Mouse (Mus musculus) B cell, adult 2 months (primary cell): Measurements from ENCODE around the gene Ptpn14.
A peak's percentile ranks its signal among the peaks of the same experiment; 100 is the strongest.

Experiments
- DNase-seq, 2 experiments: peaks; one replicate each; pipeline ENCODE4 v3.0.0; 2022

Gene Ptpn14

GRCm38 (mm10) chr1:189869651-189870270, 141.7 kb downstream of the Ptpn14 start:
- peak; percentile 25 to 26 for DNase-seq

DNA sequence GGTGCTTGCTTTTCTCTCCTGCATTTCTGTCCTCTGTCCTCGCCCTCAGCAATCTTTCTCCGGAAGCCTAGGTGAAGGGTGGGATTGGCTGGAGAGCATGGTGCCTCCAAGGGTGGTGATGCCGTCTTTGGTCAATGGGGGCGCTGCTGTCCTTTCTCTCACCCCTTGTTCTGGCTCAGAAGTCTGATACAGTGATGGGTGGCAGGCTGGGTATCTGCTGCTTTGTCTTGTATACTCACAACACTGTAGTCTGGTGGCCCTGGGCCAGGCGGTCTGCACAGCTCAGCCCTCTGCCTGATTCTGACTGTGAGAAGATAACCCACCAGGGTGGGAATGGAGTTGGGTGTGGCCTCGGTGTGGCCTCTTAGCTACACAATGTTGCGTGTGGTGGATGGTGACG, 142.5 kb downstream of the Ptpn14 start:
- DNase-seq, result no peak

GRCm38 (mm10) chr1:189871625-189872024, 143.6 kb downstream of the Ptpn14 start:
- no peak for DNase-seq

- no peak for DNase-seq
These were observed 144.0 kb downstream of the Ptpn14 start for GRCm38 (mm10) chr1:189872050-189872449.

DNA sequence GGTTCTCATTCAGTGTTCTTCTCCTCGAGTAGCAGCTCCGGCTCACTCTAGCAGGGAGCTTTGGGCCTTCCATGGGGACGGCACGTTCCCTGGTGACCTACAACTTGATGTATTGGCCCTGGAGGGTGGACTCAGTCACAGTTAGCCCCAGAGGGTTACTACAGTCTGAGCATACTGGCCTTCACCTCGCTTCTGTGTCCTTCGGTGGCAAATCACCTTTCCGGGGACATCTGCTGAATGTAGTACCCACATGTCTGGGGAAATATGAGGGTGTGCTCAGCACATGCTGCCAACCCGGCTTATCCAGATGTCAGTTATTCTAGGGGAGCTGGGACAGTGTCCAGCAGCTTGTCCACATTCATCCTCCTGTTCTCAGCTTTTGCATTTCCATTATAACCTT, 145.5 kb downstream of the Ptpn14 start:
- DNase-seq, result no peak

DNA sequence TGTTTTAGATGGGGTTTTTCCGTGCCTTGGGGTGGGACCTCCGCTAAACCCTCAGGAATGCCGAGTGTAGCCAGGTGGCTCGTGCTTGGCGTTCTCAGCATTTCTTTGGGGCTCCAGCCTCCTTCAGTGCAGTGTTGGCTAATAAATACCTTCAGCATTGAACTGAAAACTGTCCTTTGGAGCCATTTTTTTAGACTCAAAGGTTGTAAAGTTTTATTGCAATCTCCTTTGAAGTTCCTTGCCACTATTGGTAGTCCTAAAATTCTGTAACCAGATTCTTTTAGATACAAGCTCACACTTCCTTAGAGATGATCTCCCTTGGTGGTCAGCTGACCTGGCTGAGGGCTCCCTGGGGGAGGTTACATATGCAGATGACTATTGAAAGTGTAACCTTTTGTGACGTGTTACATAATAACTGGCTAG, 147.4 kb downstream of the Ptpn14 start:
- DNase-seq, result no peak

DNA sequence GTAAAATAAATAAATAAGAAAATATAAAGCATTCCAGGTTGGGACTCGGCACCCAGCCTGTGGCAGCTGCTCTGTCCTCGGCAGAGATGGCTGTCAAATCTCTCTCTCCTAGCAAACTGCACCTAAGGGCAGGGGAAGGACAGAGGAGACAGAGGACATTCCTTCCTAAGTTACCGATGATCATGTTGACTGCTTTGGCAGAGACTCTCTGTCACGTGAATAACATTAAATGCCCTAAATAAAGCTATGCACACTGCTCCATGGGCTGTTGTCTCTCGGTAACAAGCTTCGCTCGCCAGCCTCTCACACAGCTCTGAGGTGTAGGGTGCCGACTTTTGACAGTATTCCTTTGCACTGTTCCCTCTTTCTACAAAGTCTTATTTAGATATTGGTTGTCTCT, 148.1 kb downstream of the Ptpn14 start:
- DNase-seq, result no peak

- DNase-seq, result no peak
These were observed 151.1 kb downstream of the Ptpn14 start for GRCm38 (mm10) chr1:189879212-189879611.

- no peak for DNase-seq
These were observed 151.9 kb downstream of the Ptpn14 start for GRCm38 (mm10) chr1:189879965-189880364.

DNA sequence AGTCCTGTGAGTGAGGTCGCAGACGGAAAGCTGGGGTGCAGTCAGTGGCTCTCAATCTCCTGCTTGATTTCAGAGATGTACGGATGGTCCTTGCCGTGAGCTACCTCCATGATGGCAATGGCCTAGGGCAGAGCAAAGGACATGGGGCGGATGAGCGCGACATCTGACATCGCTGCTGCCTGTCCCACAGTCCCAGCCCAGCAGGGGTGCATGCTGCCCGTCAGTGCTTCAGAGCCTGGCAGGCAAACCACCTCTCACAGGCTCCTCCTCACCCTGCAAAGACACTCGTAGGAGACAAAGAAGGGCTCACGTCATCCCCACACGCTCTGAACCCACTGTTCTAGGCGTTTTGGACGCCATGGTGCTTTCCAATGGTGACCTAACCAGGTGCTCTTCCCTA, 152.7 kb downstream of the Ptpn14 start:
- DNase-seq, result no peak

DNA sequence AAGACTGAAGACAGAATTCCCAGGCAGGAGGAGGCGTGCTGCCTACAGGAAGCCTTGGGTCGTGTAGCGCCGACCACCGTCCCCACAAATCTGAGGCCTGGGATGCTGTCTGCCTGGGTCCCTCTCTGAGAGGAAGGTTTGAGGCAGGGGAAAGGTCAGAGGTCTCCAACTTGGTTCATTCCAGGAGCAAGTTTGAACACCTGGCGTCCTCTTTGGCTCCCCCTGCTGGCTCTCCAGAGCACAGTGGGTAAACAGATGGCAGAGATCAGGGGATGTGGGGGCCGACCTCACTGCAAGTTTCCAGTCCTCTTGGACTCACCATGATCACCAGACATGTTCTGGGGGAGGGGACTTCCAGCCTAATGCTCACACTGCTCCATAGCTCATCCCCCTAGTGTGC, 154.8 kb downstream of the Ptpn14 start:
- peak; percentile 60 to 63 for DNase-seq

DNA sequence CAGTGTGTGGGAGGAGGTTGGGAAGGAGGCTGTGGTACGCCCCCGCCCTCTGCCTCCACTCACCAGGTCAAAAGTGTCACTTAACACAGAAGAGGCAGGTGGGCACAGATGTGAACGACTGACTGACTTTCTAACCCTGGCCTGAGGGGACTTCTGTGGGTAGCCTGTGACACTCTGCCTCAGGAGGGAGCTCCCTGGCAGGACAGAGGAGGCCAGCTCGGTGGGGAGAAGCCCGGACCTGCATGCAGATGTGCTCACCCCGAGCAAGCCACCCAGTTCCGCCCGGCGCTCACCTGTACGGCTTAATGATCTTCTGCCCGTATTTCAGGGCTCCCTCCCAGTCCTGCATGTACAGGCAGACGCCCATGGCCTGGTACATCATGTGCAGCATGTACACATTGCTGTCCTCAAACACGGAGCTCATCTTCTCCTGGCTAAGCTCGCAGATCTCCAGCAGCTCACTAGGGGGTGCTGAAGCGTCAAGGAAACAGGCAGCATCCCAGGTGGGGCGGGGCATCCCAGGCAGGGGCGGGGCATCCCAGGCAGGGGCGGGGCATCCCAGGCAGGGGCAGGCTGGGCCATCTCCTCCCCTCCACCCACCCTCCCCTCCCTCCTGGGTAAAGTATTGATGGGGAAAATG, 155.6 kb downstream of the Ptpn14 start:
- no peak for DNase-seq

GRCm38 (mm10) chr1:189884951-189885350, 156.9 kb downstream of the Ptpn14 start:
- DNase-seq, result no peak

GRCm38 (mm10) chr1:189885975-189886374, 157.9 kb downstream of the Ptpn14 start:
- no peak for DNase-seq

- peak; percentile 46 to 56 for DNase-seq
These were observed 159.4 kb downstream of the Ptpn14 start for GRCm38 (mm10) chr1:189887518-189887917.

GRCm38 (mm10) chr1:189888749-189889148, 160.7 kb downstream of the Ptpn14 start:
- no peak for DNase-seq

DNA sequence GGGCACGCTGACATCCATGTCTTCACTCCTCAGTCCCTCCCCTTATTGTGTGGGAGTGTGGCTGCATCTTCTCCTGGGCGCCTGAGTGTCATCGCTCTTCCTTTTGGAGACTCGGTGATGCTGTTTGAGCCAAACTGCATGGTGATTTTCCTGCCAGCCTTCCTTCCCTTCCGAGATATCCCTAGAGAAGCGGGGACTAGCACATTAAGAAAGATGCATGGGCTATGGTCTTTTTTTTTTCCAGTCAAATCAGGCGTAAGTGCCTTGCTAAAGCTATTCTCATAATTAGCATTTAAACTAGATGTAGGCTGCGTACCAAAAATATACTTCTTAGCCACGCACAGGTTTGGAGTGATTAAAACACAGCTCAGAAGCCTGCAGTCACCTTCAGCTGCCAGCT, 166.1 kb downstream of the Ptpn14 start:
- DNase-seq, result no peak

DNA sequence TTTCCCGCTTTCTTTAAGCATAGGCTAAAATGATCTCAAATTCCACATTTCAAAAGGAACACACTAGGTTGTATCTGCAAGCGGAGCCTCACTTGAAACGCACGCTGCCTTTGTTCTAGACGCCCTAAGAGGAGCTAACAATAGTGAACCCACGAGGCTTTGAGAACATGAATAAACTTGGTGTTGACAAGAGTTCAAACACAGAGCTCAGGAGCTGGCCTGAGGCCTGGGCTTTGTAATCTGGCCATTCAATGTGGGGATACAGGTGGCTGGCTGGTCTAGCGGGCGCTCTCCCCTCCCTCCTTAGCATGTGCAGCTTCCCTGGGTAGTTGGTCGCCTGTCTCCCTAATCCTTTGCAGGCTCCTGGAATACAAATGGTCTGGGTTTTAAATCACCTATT, 169.8 kb downstream of the Ptpn14 start:
- DNase-seq, result no peak

DNA sequence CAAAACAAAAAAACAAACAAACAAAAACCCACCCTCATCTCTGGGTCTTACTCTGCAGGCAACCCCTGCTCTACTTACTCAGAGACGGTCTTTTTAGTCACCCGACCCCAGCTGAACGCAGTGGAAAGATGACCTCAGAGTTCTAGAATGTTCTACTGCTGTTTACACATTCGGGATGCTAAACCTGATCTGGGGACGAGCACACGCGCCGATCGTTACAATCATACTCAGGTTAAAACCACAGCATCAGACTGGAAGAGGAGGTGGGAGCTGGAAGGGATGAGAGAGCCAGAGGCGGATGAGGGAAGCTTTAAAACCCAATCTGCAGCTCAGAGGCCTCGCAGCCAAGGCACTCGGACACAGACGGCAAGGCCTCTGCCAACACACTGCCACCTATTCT, 170.6 kb downstream of the Ptpn14 start:
- DNase-seq, result no peak

GRCm38 (mm10) chr1:189899526-189899925, 171.5 kb downstream of the Ptpn14 start:
- DNase-seq, result no peak

- no peak for DNase-seq
These were observed 174.3 kb downstream of the Ptpn14 start for GRCm38 (mm10) chr1:189902413-189902812.

DNA sequence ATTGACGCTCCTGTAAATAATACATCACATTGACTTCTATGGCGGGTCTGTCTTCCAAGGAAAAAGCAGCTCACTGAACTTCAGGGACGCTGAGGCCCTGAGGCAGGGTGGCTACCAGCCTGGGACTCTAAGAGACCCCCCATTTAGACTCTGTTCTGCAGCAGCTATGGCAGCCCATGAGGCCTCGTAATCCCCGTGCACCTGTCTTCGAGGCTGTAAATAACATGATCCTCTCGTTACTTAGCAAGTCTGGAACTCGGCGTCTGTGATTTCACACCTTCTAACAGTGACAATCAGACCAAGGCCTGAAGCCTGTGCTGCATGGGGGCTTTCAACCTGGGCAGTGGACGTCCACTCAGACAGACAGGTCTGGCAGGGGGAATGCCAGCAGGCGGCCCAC, 175.1 kb downstream of the Ptpn14 start:
- DNase-seq, result no peak

GRCm38 (mm10) chr1:189910685-189911345, 182.7 kb downstream of the Ptpn14 start:
- DNase-seq, result no peak

DNA sequence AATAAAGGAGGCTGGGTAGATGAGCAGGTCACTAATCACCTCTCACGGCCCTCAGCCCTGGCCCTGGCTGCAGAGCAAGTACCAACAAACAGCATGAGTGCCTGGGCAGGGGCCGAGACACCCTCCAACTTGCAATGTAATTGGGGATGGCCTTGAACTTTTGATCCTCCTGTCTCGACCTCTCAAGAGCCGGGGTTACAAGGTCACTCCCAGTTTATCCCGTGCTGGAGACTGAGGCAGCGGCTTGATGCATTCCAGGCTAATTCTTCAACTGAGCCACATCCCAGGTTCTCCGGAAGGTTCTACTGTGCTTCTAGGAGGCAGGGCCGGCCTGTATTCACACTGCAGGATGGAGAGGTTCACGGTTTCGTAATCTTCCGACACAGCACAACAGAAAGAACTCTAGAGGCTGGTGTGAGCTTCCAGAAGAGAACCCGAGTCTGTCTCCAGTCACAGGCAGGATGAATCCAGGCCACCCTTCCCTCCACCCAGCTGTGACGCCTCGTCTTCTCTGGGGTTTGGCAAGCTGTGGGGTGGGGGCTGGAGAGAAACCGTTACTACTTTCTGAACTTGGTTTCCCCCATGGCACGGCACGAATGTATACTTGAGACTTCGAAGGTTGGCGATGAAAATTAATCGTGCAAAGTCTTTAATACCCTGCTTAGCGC, 185.2 kb downstream of the Ptpn14 start:
- no peak for DNase-seq
